Mouse (Mus musculus) CH12.LX (cell line): ENCODE data around the gene Ascc2. TPM values are rescaled to one million over a fixed set of nuclear protein-coding genes. Genes with fewer than 3 reads are reported as not detected.

Experiments used
- DNase-seq: peaks from one replicate; pipeline ENCODE4 v3.0.0-alpha.2; 2013; ENCODE audit errors: extremely low read depth
- H3K27ac ChIP-seq: 2 replicates; pipeline ENCODE4 v1.5.1; 2012; ENCODE audit warnings: low read depth, mild to moderate bottlenecking, control low read depth, moderate library complexity; ENCODE audit not compliant: insufficient read depth
- H3K27me3 ChIP-seq: replicated peaks from 2 replicates; pipeline ENCODE3; 2012; ENCODE audit warnings: inconsistent platforms
- H3K36me3 ChIP-seq, 2 experiments: replicated peaks in 1 of 2; 2 replicates each; pipeline versions ENCODE3 to v1.6.1; 2012; ENCODE audit warnings: inconsistent platforms in 1 of 2, low read length in 1 of 2, mild to moderate bottlenecking in 1 of 2, mixed read lengths in 1 of 2, moderate library complexity in 1 of 2; ENCODE audit not compliant: control insufficient read depth in 1 of 2, insufficient read depth in 1 of 2
- H3K4me1 ChIP-seq, 2 experiments: 2 replicates each; pipeline ENCODE4 v1.6.1; 2012; ENCODE audit warnings: inconsistent platforms in 1 of 2, moderate library complexity in 1 of 2; ENCODE audit not compliant: insufficient read depth in 2 of 2, control insufficient read depth in 1 of 2
- H3K4me2 ChIP-seq: 2 replicates; pipeline ENCODE4 v1.6.1; 2012; ENCODE audit warnings: low read depth, mild to moderate bottlenecking, control low read depth; ENCODE audit not compliant: poor library complexity, insufficient read depth, severe bottlenecking
- H3K4me3 ChIP-seq, 3 experiments: fragments of 150-350 bp in 1 of 3; sonication (generic) in 1 of 3; replicated peaks in 1 of 3; 2 replicates each; pipeline versions ENCODE3 to v1.5.1; 2011 to 2012; ENCODE audit warnings: low read depth in 2 of 3, low read length in 2 of 3, mild to moderate bottlenecking in 2 of 3, moderate library complexity in 2 of 3, control low read depth in 1 of 3, improper control_type of control experiment in 1 of 3, inconsistent platforms in 1 of 3, mixed read lengths in 1 of 3; ENCODE audit not compliant: poor library complexity in 1 of 3
- H3K79me2 ChIP-seq: replicated peaks from 2 replicates; pipeline ENCODE4 v1.6.1; 2012; ENCODE audit warnings: mild to moderate bottlenecking, moderate library complexity; ENCODE audit not compliant: control insufficient read depth, poor library complexity, insufficient read depth, severe bottlenecking; ENCODE audit errors: extremely low read depth
- H3K9ac ChIP-seq: 2 replicates; pipeline ENCODE4 v1.6.1; 2012; ENCODE audit warnings: low read depth, mild to moderate bottlenecking, control low read depth, moderate library complexity; ENCODE audit not compliant: insufficient read depth
- H3K9me3 ChIP-seq: replicated peaks from 2 replicates; pipeline ENCODE3; 2012; ENCODE audit warnings: low read length, inconsistent platforms, mixed read lengths
- CHD2 ChIP-seq: IDR thresholded peaks from 2 replicates; pipeline ENCODE4 v1.6.1; 2011; ENCODE audit warnings: low read length, improper control_type of control experiment
- CTCF ChIP-seq, 2 experiments: IDR thresholded peaks in 1 of 2; conservative IDR thresholded peaks in 1 of 2; 2 replicates each; pipeline ENCODE4 v1.5.1; 2011 to 2012; ENCODE audit warnings: low read depth in 2 of 2, low read length in 2 of 2, improper control_type of control experiment in 1 of 2, inconsistent platforms in 1 of 2, mild to moderate bottlenecking in 1 of 2, moderate library complexity in 1 of 2
- EP300 ChIP-seq: IDR thresholded peaks from 2 replicates; pipeline ENCODE4 v1.6.1; 2011; ENCODE audit warnings: low read length, improper control_type of control experiment
- HCFC1 ChIP-seq: IDR thresholded peaks from 2 replicates; pipeline ENCODE4 v1.6.1; 2012; ENCODE audit warnings: low read depth, mild to moderate bottlenecking, inconsistent platforms, low read length, improper control_type of control experiment
- MAX ChIP-seq: IDR thresholded peaks from 2 replicates; pipeline ENCODE4 v1.6.1; 2011; ENCODE audit warnings: low read length, improper control_type of control experiment
- MEF2A ChIP-seq: IDR thresholded peaks from 2 replicates; pipeline ENCODE4 v1.6.1; 2014; ENCODE audit warnings: low read depth, mild to moderate bottlenecking, inconsistent platforms, low read length, improper control_type of control experiment, borderline replicate concordance
- MYC ChIP-seq: IDR thresholded peaks from 2 replicates; pipeline ENCODE4 v1.6.1; 2011; ENCODE audit warnings: low read depth, mild to moderate bottlenecking, improper control_type of control experiment, low read length
- RAD21 ChIP-seq: IDR thresholded peaks from 2 replicates; pipeline ENCODE4 v1.6.1; 2011; ENCODE audit warnings: low read depth, mild to moderate bottlenecking, low read length, improper control_type of control experiment, moderate library complexity
- RCOR1 ChIP-seq: conservative IDR thresholded peaks from 2 replicates; pipeline ENCODE4 v1.6.1; 2012; ENCODE audit warnings: low read depth, mild to moderate bottlenecking, inconsistent platforms, low read length, improper control_type of control experiment
- SMC3 ChIP-seq: IDR thresholded peaks from 2 replicates; pipeline ENCODE4 v1.6.1; 2011; ENCODE audit warnings: low read depth, low read length, improper control_type of control experiment
- TBP ChIP-seq: conservative IDR thresholded peaks from 2 replicates; pipeline ENCODE4 v1.6.1; 2011; ENCODE audit warnings: low read depth, low read length, improper control_type of control experiment
- ZC3H11A ChIP-seq: IDR thresholded peaks from 2 replicates; pipeline ENCODE4 v1.6.1; 2012; ENCODE audit warnings: low read depth, mild to moderate bottlenecking, inconsistent platforms, low read length, improper control_type of control experiment
- ZMIZ1 ChIP-seq: IDR thresholded peaks from 2 replicates; pipeline ENCODE4 v1.6.1; 2012; ENCODE audit warnings: low read depth, mild to moderate bottlenecking, inconsistent platforms, low read length, improper control_type of control experiment
- dilution Hi-C: fragments of 300-500 bp; cut with MboI; formaldehyde crosslinking; loops from 2 replicates; pipeline ENCODE4 v1.14.3; 2020; ENCODE audit warnings: low sequenced_read_pairs; ENCODE audit not compliant: extremely low pct_unique_long_range_greater_than_20kb, extremely low pct_ligation_motif_present
- in situ Hi-C: fragments of 300-500 bp; cut with MboI; formaldehyde crosslinking; loops from 3 replicates; pipeline ENCODE4 v1.14.3; 2019; ENCODE audit warnings: low sequenced_read_pairs, low pct_ligation_motif_present, low pct_unique_long_range_greater_than_20kb, mixed read lengths
- polyA plus RNA-seq: library from polyadenylated mRNA; unstranded; fragments of >175 nt; gene quantifications from 2 replicates; pipeline ENCODE4 v1.2.1, GENCODE M21; 2012; ENCODE audit warnings: low read depth; ENCODE audit not compliant: insufficient read length
- total RNA-seq, 2 experiments: library from RNA; depleted of rRNA; stranded (reverse); fragments of 300-350 nt in 1 of 2; fragments of >200 nt in 1 of 2; gene quantifications; 2 replicates each; pipeline ENCODE4 v1.2.3; 2012 to 2014

Ascc2 gene
- total and polyA plus RNA-seq, 3 experiments: 25.1 to 52.9 (median 34.6) TPM

- Histone ChIP-seq H3K27me3 (no peaks in the 10 kb centered on the region), H3K4me1 (peaks cover 4 to 28% of the 10 kb centered on the region in 2 experiments; a peak in 2 of 4 replicates), H3K79me2 (no peaks in the 10 kb centered on the region), H3K27ac (no peak overlapping the region), H3K9ac (no peak overlapping the region), H3K9me3 (peaks cover 4% of the 10 kb centered on the region), H3K4me2 (no peak overlapping the region), H3K36me3 (no peaks in the 10 kb centered on the region), H3K4me3 (no peak overlapping the region)
- dilution Hi-C loops (no loop called here), in situ Hi-C loops (no loop called here)
- TF ChIP-seq MAX (no peak), TBP (no peak), EP300 (no peak)
- no peak for DNase-seq
Measured at GRCm38 (mm10) chr11:4691213-4691612, 53.7 kb downstream of the Ascc2 start.

- peaks cover 4% of the 10 kb centered on the region for H3K9me3 ChIP-seq
- H3K27me3 ChIP-seq: no peaks in the 10 kb centered on the region
- TF ChIP-seq SMC3 (no peak), MAX (no peak), HCFC1 (no peak), RAD21 (no peak), MYC (no peak), TBP (no peak), MEF2A (no peak), ZC3H11A (no peak), CTCF (conservative IDR thresholded peaks at IDR 0.05 in 1 of 2, IDR thresholded peaks at IDR 0.05 in 1 of 2; ENCODE audit: low read depth in 2 of 2, low read length in 2 of 2) (no peak), EP300 (no peak), RCOR1 (no peak), ZMIZ1 (no peak), CHD2 (no peak)
- H3K27ac ChIP-seq: no peak overlapping the region
- H3K4me2 ChIP-seq: no peak overlapping the region
- in situ Hi-C loops (no loop called here), dilution Hi-C loops (no loop called here)
- H3K79me2 ChIP-seq: no peaks in the 10 kb centered on the region
- peaks cover 0 to 3% of the 10 kb centered on the region in 2 experiments for H3K36me3 ChIP-seq
- DNase-seq: no peak
- H3K9ac ChIP-seq: no peak overlapping the region
- no peak overlapping the region for H3K4me3 ChIP-seq
- peaks cover 8 to 25% of the 10 kb centered on the region in 2 experiments; a peak in 3 of 4 replicates for H3K4me1 ChIP-seq
Measured at GRCm38 (mm10) chr11:4692162-4692561, 54.6 kb downstream of the Ascc2 start.
